Mouse (Mus musculus): ENCODE data around the gene Magi3.

GRCm38 (mm10) chr3:103971157-103971556 lies 249.0 kb downstream of the Magi3 start:
- TF ChIP-seq CTCF (IDR thresholded peaks at IDR 0.05; ENCODE audit: low read depth, low read length) (no peak), POLR2A (IDR thresholded peaks at IDR 0.05; ENCODE audit: insufficient read depth, low read length) (no peak)

All from ES-Bruce4 (cell line).